Mouse (Mus musculus): ENCODE results near the gene Nudt5.

GRCm38 (mm10) chr2:5906625-5907024 lies 61.8 kb downstream of the Nudt5 start:
- no peak for TF ChIP-seq MAFK (IDR thresholded peaks at IDR 0.05; ENCODE audit: insufficient read depth, low read depth, low read length)
- TF ChIP-seq ZC3H11A (IDR thresholded peaks at IDR 0.05; ENCODE audit: borderline replicate concordance, low read depth, low read length), result no peak
- TF ChIP-seq ZNF384 (IDR thresholded peaks at IDR 0.05; ENCODE audit: low read depth, low read length), result no peak
- no peak for TF ChIP-seq HCFC1 (IDR thresholded peaks at IDR 0.05; ENCODE audit: borderline replicate concordance, insufficient read depth, low read length)
- no peak for TF ChIP-seq CHD2 (IDR thresholded peaks at IDR 0.05; ENCODE audit: low read depth, low read length)

All from ES-E14 (cell line).